Mouse (Mus musculus): Measurements from ENCODE around the gene Fnip2. TPM values are rescaled to one million over a fixed set of nuclear protein-coding genes. Genes with fewer than 3 reads are reported as not detected.
"Not testable (repeated sequence)": the region's sequence is repeated elsewhere in the genome, so short reads cannot be mapped to it uniquely, and the experiment has no call there.

Fnip2 gene
- polyA plus RNA-seq, 1 experiment from 2014 or later = 9.7 TPM

DNA sequence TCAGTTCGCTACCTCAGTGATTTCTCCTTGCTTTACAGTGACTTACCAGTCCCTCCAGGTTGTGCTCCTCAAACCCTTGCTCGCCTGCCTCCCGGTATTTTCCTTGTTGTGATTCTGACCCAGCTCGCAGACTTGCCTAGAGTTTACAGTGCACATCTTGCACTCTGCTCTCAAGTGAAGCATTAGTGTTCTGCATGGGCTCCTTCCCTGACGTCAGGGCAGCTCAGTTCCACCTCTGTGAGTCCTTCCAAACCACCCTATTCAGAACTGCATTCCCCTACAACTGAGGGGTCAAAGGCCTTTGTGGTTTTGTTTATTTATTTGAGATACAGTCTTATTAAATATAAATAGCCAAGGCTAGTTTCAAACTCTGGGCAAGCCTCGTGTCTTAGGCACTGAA, 10.6 kb upstream of the Fnip2 start:
- WGBS = 79% methylated on average over 6 of the region's 6 CpGs
- Histone ChIP-seq H3K4me1 (replicated peaks; ENCODE audit: control insufficient read depth, insufficient read depth, low read length) (peaks cover 14% of the 10 kb centered on the region; the same call in 1 of the 2 replicates), H3K27ac (ENCODE audit: low read depth, low read length) (no peak overlapping the region)

DNA sequence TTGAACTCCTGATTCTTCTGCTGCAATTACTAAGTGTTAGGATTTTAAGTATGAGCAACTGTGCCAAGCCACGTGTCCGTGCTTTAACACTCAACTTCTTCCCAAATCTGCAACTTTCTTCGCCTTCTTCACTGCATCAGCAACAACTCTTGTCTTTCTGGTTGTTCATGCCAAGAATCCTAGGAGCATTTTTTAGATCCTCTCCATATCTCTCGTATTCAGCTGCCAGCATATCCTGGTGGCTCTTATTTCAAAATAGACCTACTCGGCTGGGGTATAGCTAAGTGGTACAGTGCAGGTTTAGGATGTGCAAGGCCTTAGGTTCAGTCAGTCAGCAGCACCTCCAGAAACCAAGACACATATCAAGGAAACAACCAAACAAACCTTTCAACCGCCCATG, 10.0 kb upstream of the Fnip2 start:
- H3K4me1 ChIP-seq (replicated peaks; ENCODE audit: control insufficient read depth, insufficient read depth, low read length) = peaks cover 14% of the 10 kb centered on the region; the same call in 1 of the 2 replicates
- no peaks in the 10 kb centered on the region for H3K27me3 ChIP-seq (replicated peaks; ENCODE audit: control insufficient read depth, insufficient read depth, low read length)
- H3K27ac ChIP-seq (ENCODE audit: low read depth, low read length) = no peak overlapping the region
- H3K9me3 ChIP-seq (ENCODE audit: control insufficient read depth, low read length) = no peaks in the 10 kb centered on the region
- no peak overlapping the region for H3K9ac ChIP-seq (ENCODE audit: low read depth, low read length)
- ATAC-seq (replicated peaks; ENCODE audit: low FRiP score) (no peak), DNase-seq (ENCODE audit: low spot score) (no peak)
- 86% methylated on average over 6 of the region's 6 CpGs for WGBS
- no peaks in the 10 kb centered on the region for H3K36me3 ChIP-seq (ENCODE audit: control insufficient read depth, insufficient read depth, low read length)
- H3K4me2 ChIP-seq = no peak overlapping the region
- no peak overlapping the region for H3K4me3 ChIP-seq (ENCODE audit: low read depth, low read length)

More for the DNA sequence above, 10.6 kb upstream of the Fnip2 start:
- Histone ChIP-seq H3K9ac (ENCODE audit: low read depth, low read length) (no peak overlapping the region), H3K4me2 (no peak overlapping the region), H3K36me3 (ENCODE audit: control insufficient read depth, insufficient read depth, low read length) (no peaks in the 10 kb centered on the region), H3K9me3 (ENCODE audit: control insufficient read depth, low read length) (no peaks in the 10 kb centered on the region), H3K27me3 (replicated peaks; ENCODE audit: control insufficient read depth, insufficient read depth, low read length) (no peaks in the 10 kb centered on the region), H3K4me3 (ENCODE audit: low read depth, low read length) (no peak overlapping the region)
- no peak for ATAC-seq (replicated peaks; ENCODE audit: low FRiP score)
- DNase-seq (ENCODE audit: low spot score) = no peak

DNA sequence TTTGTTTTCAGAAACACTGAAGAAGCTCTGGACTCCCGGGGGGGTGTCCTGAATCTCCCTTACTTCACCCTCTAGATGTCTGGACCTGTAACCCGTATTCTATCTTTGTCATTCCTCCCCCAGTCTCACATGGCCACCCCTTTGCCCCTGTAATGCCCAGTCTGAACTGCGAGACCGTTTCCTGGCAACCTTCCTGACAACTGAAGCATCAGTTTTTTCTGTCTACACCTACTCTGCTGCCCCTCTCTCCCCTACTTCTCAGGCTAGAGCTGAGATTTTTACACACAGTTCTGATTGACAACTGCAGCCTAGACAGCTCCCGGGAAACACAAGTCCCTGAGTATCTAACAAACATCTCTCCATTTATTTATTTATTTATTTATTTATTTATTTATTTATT, 9.3 kb upstream of the Fnip2 start:
- peaks cover 14% of the 10 kb centered on the region; the same call in 1 of the 2 replicates for H3K4me1 ChIP-seq (replicated peaks; ENCODE audit: control insufficient read depth, insufficient read depth, low read length)
- H3K4me2 ChIP-seq = no peak overlapping the region
- no peaks in the 10 kb centered on the region for H3K36me3 ChIP-seq (ENCODE audit: control insufficient read depth, insufficient read depth, low read length)
- ATAC-seq (replicated peaks; ENCODE audit: low FRiP score) = no peak
- no peak overlapping the region for H3K4me3 ChIP-seq (ENCODE audit: low read depth, low read length)
- WGBS = 46% methylated on average over 5 of the region's 5 CpGs
- no peak overlapping the region for H3K9ac ChIP-seq (ENCODE audit: low read depth, low read length)
- no peaks in the 10 kb centered on the region for H3K27me3 ChIP-seq (replicated peaks; ENCODE audit: control insufficient read depth, insufficient read depth, low read length)
- H3K27ac ChIP-seq (ENCODE audit: low read depth, low read length) = no peak overlapping the region
- no peaks in the 10 kb centered on the region for H3K9me3 ChIP-seq (ENCODE audit: control insufficient read depth, low read length)
- no peak for DNase-seq (ENCODE audit: low spot score)

DNA sequence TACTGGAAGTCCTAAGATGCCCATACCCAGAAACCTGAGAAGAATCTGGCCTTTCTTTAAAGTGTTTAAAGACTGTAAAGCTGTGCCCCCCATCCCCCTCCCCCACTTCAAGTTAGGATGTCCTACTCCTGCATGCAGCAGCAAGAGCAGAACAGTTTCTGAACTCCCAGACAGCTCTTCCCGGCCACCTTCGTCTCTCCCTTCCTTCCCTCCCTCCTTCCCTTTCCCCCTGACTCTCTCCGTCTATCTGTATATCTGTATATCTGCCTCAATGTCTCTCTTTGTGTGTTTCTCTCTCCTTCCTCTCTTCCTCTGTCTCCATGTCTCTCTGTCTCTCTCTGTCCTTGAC, 8.8 kb upstream of the Fnip2 start:
- no peak overlapping the region for H3K27ac ChIP-seq (ENCODE audit: low read depth, low read length)
- no peak overlapping the region for H3K4me2 ChIP-seq
- no peak overlapping the region for H3K9ac ChIP-seq (ENCODE audit: low read depth, low read length)
- DNase-seq (ENCODE audit: low spot score) (no peak), ATAC-seq (replicated peaks; ENCODE audit: low FRiP score) (no peak)
- H3K4me3 ChIP-seq (ENCODE audit: low read depth, low read length) = no peak overlapping the region
- no peaks in the 10 kb centered on the region for H3K36me3 ChIP-seq (ENCODE audit: control insufficient read depth, insufficient read depth, low read length)
- no peaks in the 10 kb centered on the region for H3K9me3 ChIP-seq (ENCODE audit: control insufficient read depth, low read length)
- 12% methylated on average over 3 of the region's 3 CpGs for WGBS
- peaks cover 14% of the 10 kb centered on the region; the same call in 1 of the 2 replicates for H3K4me1 ChIP-seq (replicated peaks; ENCODE audit: control insufficient read depth, insufficient read depth, low read length)
- H3K27me3 ChIP-seq (replicated peaks; ENCODE audit: control insufficient read depth, insufficient read depth, low read length) = no peaks in the 10 kb centered on the region

DNA sequence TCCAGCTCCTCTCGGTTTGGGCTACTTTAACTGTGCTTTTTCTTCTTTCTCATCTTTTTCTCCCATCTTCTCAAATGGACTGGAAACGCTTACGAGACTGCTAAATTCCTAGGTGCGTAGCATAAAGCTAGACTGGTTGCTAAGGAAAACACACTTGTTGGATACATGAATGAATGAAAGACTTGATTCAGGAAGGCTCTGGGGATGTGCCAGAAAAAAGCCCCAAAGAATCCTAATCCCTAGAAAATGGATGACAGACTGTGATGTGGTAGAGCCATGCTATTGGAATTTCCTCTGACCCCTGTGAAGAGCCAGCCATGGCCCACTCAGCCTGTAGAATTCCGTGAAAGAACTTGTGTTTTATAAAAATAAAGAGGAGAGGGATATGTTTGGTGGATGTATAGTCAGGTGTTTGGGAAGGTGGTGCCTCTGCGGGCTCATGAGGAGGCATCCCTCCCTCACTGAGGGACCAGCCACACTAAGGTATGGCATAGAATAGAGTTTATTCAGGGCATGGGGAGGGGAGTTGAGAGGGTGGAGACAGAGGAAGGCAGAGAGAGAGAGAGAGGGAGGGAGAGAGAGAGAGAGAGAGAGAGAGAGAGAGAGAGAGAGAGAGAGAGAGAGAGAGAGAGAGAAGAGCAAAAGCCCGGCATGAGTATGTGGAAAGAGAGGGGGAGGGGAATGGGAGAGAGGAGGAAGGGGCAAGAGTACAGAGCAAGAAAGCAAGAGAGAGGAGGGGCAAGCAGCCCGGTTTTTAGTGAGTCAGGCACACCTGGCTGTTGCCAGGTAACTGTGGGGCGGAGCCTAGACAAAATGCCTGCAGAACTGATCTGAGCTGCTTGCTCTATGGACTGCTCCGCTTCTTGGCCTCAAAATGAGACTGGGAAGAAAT, 8.2 kb upstream of the Fnip2 start:
- ATAC-seq (replicated peaks; ENCODE audit: low FRiP score) = no peak
- Histone ChIP-seq H3K4me2 (no peak overlapping the region), H3K36me3 (ENCODE audit: control insufficient read depth, insufficient read depth, low read length) (no peaks in the 10 kb centered on the region), H3K27me3 (replicated peaks; ENCODE audit: control insufficient read depth, insufficient read depth, low read length) (no peaks in the 10 kb centered on the region), H3K4me1 (replicated peaks; ENCODE audit: control insufficient read depth, insufficient read depth, low read length) (peaks cover 14% of the 10 kb centered on the region; the same call in 1 of the 2 replicates), H3K27ac (ENCODE audit: low read depth, low read length) (no peak overlapping the region), H3K4me3 (ENCODE audit: low read depth, low read length) (no peak overlapping the region), H3K9ac (ENCODE audit: low read depth, low read length) (no peak overlapping the region), H3K9me3 (ENCODE audit: control insufficient read depth, low read length) (no peaks in the 10 kb centered on the region)
- 44% methylated on average over 10 of the region's 10 CpGs for WGBS
- DNase-seq (ENCODE audit: low spot score) = no peak

DNA sequence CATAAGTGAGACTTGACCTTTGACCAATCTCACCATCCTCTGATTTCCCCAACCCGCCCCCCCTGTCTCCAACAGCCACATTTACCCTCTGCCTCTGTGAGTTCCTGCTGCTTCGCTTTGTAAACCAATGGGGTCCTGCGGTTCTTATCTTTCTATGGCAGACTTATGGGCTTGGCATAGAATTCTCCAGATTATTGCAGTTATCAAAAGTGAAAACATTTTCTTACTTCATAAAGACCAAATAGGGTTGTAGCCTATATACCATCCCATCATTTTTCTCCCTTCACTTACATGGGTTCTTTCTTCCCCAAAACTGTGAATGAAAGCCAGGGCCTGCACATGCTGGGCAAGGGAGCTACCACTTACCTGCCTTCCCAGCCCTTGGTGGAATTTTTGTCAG, 6.7 kb upstream of the Fnip2 start:
- ATAC-seq (replicated peaks; ENCODE audit: low FRiP score) (peak; percentile 97), DNase-seq (ENCODE audit: low spot score) (no peak)
- peak overlapping the region; percentile 45 for H3K4me2 ChIP-seq
- H3K27ac ChIP-seq (ENCODE audit: low read depth, low read length) = peak overlapping the region; percentile 76
- 43% methylated on average over 3 of the region's 3 CpGs for whole genome bisulfite sequencing
- H3K27me3 ChIP-seq (replicated peaks; ENCODE audit: control insufficient read depth, insufficient read depth, low read length) = no peaks in the 10 kb centered on the region
- H3K4me1 ChIP-seq (replicated peaks; ENCODE audit: control insufficient read depth, insufficient read depth, low read length) = peaks cover 8% of the 10 kb centered on the region; the same call in 1 of the 2 replicates
- H3K9ac ChIP-seq (ENCODE audit: low read depth, low read length) = no peak overlapping the region; the same call in 1 of the 2 replicates
- H3K9me3 ChIP-seq (ENCODE audit: control insufficient read depth, low read length) = no peaks in the 10 kb centered on the region
- no peaks in the 10 kb centered on the region for H3K36me3 ChIP-seq (ENCODE audit: control insufficient read depth, insufficient read depth, low read length)
- H3K4me3 ChIP-seq (ENCODE audit: low read depth, low read length) = no peak overlapping the region

DNA sequence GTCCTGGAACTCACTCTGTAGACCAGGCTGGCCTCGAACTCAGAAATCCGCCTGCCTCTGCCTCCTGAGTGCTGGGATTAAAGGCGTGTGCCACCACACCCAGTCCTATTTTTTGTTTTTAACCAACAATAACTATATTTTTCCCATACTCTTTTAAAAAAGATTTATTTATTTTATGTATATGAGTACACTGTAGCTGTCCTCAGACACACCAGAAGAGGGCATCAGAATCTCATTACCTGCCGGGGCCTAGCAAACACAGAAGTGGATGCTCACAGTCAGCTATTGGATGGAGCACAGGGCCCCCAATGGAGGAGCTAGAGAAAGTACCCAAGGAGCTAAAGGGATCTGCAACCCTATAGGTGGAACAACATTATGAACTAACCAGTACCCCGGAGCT, 5.8 kb upstream of the Fnip2 start:
- not testable (repeated sequence) for H3K9me3 ChIP-seq (ENCODE audit: control insufficient read depth, low read length); DNase-seq (ENCODE audit: low spot score); H3K9ac ChIP-seq (ENCODE audit: low read depth, low read length); H3K4me3 ChIP-seq (ENCODE audit: low read depth, low read length); H3K27me3 ChIP-seq (replicated peaks; ENCODE audit: control insufficient read depth, insufficient read depth, low read length); ATAC-seq (replicated peaks; ENCODE audit: low FRiP score); H3K4me2 ChIP-seq; H3K36me3 ChIP-seq (ENCODE audit: control insufficient read depth, insufficient read depth, low read length); H3K27ac ChIP-seq (ENCODE audit: low read depth, low read length)
- peaks cover 13% of the 10 kb centered on the region for H3K4me1 ChIP-seq (replicated peaks; ENCODE audit: control insufficient read depth, insufficient read depth, low read length)
- 93% methylated on average over 5 of the region's 5 CpGs for WGBS

DNA sequence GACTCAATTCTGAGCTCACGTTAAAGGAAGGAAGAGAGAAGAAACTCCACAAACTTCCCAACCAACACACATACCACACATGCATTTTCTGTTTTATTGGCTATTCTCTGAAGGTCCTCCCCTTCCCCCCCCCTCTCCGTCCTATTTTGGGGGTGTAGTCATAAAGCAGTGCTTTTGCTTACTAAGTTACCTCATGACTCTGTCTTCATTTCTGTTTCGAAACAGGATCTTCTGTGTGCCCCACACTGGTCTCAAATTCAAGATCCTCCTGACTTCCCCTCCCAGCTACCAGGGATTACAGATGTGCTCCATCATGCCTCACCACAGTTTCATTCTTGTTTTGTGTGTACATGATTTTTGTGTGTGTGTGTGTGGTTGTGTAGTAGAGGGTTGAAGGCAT, 4.8 kb upstream of the Fnip2 start:
- Histone ChIP-seq H3K4me3 (ENCODE audit: low read depth, low read length) (no peak overlapping the region), H3K9ac (ENCODE audit: low read depth, low read length) (no peak overlapping the region), H3K9me3 (ENCODE audit: control insufficient read depth, low read length) (no peaks in the 10 kb centered on the region), H3K4me1 (replicated peaks; ENCODE audit: control insufficient read depth, insufficient read depth, low read length) (peaks cover 16% of the 10 kb centered on the region), H3K27me3 (replicated peaks; ENCODE audit: control insufficient read depth, insufficient read depth, low read length) (no peaks in the 10 kb centered on the region), H3K36me3 (ENCODE audit: control insufficient read depth, insufficient read depth, low read length) (no peaks in the 10 kb centered on the region), H3K4me2 (no peak overlapping the region), H3K27ac (ENCODE audit: low read depth, low read length) (no peak overlapping the region)
- no peak for DNase-seq (ENCODE audit: low spot score)
- no peak for ATAC-seq (replicated peaks; ENCODE audit: low FRiP score)
- WGBS = 58% methylated on average over 3 of the region's 3 CpGs

DNA sequence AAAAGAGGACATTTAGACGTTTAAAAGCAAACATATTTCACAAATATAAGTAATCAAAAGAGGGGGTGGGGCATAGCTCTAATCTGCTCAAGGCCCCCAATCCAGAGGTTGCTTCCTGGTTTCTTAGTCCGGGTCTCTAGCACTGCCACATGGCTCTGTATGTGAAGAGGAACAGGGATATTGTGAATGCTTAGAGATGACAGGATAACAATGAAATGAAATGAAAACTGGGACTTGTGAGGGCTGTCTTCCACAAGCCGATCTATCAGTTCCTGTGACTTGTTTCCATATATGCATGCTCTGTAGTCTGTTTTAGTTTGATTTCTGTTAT, 1.7 kb upstream of the Fnip2 start:
- no peak overlapping the region for H3K4me2 ChIP-seq

More for the DNA sequence above, 1.7 kb upstream of the Fnip2 start:
- no peak for DNase-seq (ENCODE audit: low spot score)
- Histone ChIP-seq H3K9me3 (ENCODE audit: control insufficient read depth, low read length) (no peaks in the 10 kb centered on the region), H3K4me1 (replicated peaks; ENCODE audit: control insufficient read depth, insufficient read depth, low read length) (peaks cover 23% of the 10 kb centered on the region), H3K9ac (ENCODE audit: low read depth, low read length) (no peak overlapping the region), H3K27me3 (replicated peaks; ENCODE audit: control insufficient read depth, insufficient read depth, low read length) (no peaks in the 10 kb centered on the region), H3K4me3 (ENCODE audit: low read depth, low read length) (no peak overlapping the region), H3K27ac (ENCODE audit: low read depth, low read length) (no peak overlapping the region), H3K36me3 (ENCODE audit: control insufficient read depth, insufficient read depth, low read length) (no peaks in the 10 kb centered on the region)
- ATAC-seq (replicated peaks; ENCODE audit: low FRiP score) = no peak
- WGBS = 79% methylated on average over 3 of the region's 3 CpGs
